Mouse (Mus musculus) CH12F3 (cell line): ENCODE measurements around the gene Gm10778.
"Not testable (repeated sequence)": the region's sequence is repeated elsewhere in the genome, so short reads cannot be mapped to it uniquely, and the experiment has no call there.

Experiments used
- in situ Hi-C: fragments of 300-500 bp; cut with MboI; formaldehyde crosslinking; loops from 2 replicates; pipeline ENCODE4 v1.14.3; 2020; ENCODE audit warnings: low sequenced_read_pairs

Gm10778 gene

DNA sequence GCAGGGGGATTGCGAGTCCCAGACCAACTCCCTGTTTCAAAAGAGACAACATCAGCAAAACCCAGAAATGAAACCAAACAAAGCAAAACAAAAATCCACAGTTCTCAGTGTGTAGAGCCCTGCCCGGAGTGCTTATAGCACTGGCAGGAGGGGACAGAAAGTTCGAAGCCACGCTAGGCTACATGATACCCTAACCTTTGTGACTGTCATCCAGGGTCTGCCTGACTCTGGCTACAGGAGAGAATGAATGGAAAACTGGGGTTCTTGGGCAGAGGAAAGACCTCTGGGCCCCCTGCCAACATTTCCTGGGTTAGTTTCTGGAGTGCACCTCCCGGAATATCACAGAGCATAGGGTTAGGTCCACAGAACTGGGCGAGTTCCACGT, 21.0 kb upstream of the Gm10778 start:
- in situ Hi-C loops = no loop called here

GRCm38 (mm10) chr10:81628390-81628789, 20.5 kb upstream of the Gm10778 start, which contains the start of gene Ankrd24:
Gene Ankrd24, plus strand, starts transcription at chr10:81628540.
- in situ Hi-C loops = no loop called here

GRCm38 (mm10) chr10:81633253-81634099, 15.4 kb upstream of the Gm10778 start:
- in situ Hi-C loops = no loop called here

DNA sequence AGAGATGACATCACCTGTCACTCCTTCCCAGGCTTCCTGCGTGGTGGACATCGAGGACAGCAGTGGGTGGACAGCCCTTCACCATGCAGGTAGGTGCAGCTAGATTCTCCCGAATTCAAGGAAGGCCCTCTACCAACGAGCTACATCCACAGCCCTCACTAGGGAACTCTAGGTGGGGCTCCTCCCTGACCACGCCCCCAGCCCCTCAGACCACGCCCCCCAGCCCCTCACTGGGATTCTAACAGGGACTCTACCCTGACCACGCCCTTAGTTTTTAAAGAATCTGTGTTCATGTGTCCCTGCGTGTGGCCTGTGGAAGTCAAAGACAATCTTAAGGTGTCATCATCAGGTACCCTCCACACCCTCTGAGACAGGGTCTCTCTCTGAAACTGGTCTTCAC, 12.5 kb upstream of the Gm10778 start:
- in situ Hi-C loops = no loop called here

- in situ Hi-C loops = no loop called here
Observed at GRCm38 (mm10) chr10:81638101-81638500, 10.8 kb upstream of the Gm10778 start.

- in situ Hi-C loops = not testable (repeated sequence)
Observed at GRCm38 (mm10) chr10:81640825-81641224, 8.0 kb upstream of the Gm10778 start.

DNA sequence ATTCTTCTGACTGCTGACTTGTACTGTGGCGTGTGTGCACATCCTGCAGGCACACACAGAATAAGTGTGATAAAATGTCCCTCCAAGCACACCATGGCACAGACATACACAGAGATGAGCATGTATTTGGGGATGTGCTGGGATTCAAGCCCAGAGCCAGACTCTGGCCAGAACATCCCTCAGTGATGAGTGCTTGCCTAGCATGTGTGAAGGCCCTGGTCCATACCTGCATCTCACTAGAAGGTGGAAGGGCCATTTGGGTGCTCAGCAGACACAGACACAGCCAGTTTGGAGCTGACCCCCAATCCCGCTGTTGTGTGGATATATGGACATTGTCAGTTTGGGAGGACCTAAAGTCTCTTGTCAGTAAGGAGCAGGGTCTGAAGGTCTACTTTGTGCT, 7.3 kb upstream of the Gm10778 start:
- in situ Hi-C loops = no loop called here

- in situ Hi-C loops = no loop called here
Observed at GRCm38 (mm10) chr10:81641978-81642647, 6.7 kb upstream of the Gm10778 start.

GRCm38 (mm10) chr10:81642648-81643448, 6.0 kb upstream of the Gm10778 start:
- in situ Hi-C loops = no loop called here

DNA sequence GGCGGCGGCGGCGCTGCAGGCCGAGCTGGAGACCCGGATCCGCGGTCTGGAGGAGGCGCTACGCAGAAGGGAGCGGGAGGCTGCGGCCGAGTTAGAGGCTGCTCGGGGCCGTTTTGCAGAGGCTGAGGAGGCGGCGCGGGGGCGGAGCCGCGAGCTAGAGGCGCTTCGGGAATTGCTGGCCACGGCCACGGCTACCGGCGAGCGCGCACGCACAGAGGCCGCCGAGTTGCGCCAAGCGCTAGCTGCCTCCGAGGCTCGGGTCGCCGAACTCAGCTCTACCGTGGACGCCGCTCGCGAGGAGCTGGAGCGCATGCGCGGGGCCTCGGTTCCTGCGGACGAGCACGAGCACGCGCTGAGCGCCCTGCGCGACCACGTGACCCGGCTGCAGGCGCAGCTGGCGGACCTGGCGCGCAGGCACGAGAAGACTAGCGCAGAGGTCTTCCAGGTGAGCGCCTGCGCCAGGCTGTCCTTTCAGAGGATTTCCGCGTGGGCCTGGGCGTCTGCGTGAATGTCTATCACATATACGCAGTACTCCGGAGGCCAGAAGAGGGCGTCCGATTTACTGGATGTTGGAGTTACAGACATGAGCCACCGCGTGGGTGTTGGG, 5.3 kb upstream of the Gm10778 start:
- in situ Hi-C loops = no loop called here

DNA sequence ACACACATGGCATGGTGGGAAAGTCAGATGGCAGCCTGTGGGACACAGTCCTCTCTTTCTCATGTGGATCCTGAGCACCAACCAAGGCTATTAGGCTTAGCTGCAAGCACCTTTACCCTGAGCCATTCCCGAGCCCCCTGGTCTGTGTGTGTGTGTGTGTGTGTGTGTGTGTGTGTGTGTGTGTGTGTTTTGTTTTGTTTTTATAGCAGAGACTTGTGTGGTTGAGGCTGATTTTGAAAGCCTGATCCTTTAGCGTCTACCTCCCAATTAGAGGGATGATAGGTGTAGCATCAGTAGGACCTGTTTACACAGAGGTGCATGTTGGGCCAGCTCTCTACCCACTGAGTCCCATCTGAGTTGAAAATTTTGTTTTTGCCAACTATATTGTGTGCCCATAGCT, 4.7 kb upstream of the Gm10778 start:
- in situ Hi-C loops = no loop called here

DNA sequence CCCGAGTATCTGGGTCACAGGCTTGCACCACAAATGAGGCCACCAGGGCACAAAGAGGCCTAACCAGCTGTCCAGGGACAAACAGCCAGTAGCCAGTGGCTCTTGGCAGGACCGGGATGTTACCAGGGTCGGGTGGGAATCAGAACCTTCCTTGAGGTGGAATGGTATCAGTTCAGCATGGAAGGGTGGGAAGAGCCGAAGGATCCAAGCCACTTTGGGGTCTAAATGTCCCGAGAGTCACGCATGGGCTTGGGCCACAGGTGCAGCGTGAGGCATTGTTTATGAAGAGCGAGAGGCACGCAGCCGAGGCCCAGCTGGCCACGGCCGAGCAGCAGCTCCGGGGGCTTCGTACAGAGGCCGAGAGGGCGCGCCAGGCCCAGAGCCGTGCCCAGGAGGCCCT, 4.1 kb upstream of the Gm10778 start:
- in situ Hi-C loops = no loop called here

DNA sequence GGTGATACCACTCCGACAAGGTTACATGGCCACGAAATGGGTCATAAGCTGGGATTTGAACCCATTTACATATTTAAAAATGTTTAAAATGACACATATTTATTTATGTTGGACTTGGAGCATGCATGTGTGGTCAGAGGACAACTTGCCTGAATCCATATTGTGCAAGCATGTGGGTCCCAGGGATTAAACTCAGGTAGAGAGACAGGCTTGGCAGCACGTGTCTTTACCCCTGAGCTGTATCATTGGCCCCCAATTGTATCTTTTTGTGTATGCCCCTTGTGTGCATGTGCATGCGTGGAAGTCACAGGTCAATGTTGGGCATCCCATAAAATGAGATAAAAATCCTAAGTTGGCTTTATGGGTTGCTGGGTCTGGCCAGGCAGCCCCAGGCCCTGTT, 3.5 kb upstream of the Gm10778 start:
- in situ Hi-C loops = no loop called here

DNA sequence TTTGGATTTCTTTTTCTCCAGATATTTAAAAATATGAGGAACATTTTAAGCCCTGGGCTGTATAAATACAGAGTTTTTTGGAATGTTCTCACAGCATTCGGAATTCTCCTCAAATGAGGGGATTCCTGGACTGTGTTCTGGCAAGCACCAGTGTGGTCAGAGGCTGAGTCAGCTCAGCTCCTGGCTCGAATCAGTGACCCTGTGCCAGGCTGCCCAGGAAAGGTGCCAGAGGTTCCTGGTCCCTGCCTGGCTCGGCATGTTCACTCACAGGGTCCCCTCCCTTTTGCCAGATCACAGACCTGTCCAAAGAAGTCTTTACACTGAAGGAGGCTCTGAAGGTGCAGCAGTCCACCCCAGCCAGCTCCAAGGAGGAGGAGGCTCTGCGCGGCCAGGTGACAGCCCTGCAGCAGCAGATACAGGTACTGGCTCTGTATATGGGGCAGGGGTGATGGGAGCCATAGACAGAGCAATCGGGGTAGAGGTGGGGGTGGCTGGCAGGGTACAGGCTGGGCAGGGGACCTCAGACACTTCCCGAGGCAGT, 2.8 kb upstream of the Gm10778 start:
- in situ Hi-C loops = no loop called here

- in situ Hi-C loops = no loop called here
Observed at GRCm38 (mm10) chr10:81655178-81655577, 6.3 kb downstream of the Gm10778 start.

DNA sequence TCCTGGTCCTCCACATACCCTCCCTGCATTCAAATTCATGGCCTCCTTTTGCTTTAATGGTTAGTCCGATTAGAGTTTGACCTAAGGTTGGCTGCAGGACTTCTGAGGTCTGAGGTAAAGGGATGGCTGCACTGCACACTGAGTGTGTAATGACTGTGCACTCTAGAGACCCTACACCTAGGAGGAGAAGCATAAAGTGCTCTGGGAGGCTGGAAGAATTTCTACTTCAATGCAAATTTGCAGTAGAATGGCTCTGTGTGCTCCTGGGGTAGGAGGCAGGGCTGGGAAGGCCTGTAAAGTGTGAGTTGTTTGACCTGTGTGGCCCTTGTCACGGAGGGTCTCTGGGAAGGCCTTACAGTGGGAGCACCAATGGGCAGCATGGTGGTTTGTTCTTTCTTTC, 7.3 kb downstream of the Gm10778 start:
- in situ Hi-C loops = no loop called here

DNA sequence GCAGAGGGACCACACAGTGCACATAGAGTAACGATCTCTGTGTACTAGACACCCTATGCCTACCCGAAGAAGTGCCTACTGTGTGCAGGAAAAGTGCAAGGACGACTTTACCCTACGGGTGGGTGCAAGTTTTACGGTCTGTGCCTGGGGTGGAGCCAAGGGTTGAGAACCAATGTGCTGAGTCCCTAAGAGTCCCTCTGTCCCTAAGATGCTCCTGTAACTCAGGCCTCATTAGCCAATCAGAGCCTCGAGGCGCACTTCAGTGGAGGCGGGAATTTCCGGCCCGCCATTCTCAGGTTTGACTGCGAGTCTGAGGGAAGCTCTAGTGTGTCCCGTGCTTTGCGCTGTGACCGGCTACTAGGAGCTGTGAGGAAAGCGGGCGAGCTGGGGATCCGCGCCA, 38.3 kb downstream of the Gm10778 start:
- in situ Hi-C loops = not testable (repeated sequence)

DNA sequence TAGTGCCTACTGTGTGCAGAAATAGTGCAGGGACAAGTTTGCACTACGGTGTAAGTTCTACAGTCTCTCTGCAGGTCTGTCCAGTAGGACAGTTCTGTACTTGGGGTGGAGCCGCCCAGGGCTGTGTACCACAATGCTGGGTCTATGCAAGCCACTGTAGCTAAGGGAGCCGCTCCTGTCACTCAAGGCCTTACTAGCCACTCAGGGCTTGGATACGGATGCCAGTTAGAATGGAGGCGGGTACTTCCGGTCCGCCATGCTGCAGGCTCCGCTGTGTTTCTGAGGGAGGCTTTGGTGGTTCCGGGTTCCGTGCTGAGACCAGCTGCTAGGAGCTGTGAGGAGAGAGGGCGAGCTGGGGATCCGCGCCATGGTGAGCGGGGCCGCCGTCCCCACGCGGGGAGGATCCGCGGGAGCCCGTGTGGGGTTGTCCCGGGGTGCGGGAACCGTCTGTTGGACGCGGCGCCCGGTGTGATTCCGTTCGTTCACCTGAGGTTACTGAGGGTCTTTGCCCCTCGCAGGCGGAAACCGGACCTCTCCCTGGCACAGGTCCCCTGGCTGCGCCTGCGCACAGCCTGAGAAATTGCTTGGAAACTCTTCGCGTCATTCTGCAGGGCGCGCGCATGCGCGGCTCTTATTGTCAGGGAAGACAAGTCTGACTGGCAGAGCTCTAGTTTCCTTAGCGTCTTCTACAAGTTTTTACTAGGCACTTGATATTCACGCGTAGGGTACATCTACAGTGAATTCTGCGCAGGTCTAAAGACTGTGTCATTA, 55.9 kb downstream of the Gm10778 start, which contains the start of gene Zfp433:
Zfp433 (plus strand) TSS at position 295 of the 771 bp plus-strand sequence.
- in situ Hi-C loops = not testable (repeated sequence)
